Mouse (Mus musculus) lung, embryonic 16.5 days (tissue): Measurements from ENCODE around the gene Taf1c. TPM values are rescaled to one million over a fixed set of nuclear protein-coding genes. Genes with fewer than 3 reads are reported as not detected.
A peak's percentile ranks its signal among the peaks of the same experiment; 100 is the strongest.

ENCODE experiments used
- ATAC-seq: fragments of 200-750 bp; cut with Nextera tagmentation; 2 replicates; pipeline ENCODE4 v1.8.0; 2017; ENCODE audit warnings: low read depth, mild to moderate bottlenecking, moderate library complexity
- H3K27ac ChIP-seq: fragments of 300-500 bp; sonication (generic); 2 replicates; pipeline ENCODE4 v1.5.1; 2014; ENCODE audit warnings: mild to moderate bottlenecking, control low read depth, low read length
- H3K27me3 ChIP-seq: fragments of 300-500 bp; sonication (generic); 2 replicates; pipeline ENCODE4 v1.6.1; 2014; ENCODE audit warnings: low read depth, low read length, mixed read lengths; ENCODE audit not compliant: control insufficient read depth, insufficient read depth
- H3K36me3 ChIP-seq: fragments of 300-500 bp; sonication (generic); 2 replicates; pipeline ENCODE4 v1.6.1; 2014; ENCODE audit warnings: low read length; ENCODE audit not compliant: control insufficient read depth, insufficient read depth
- H3K4me1 ChIP-seq: fragments of 300-500 bp; sonication (generic); replicated peaks from 2 replicates; pipeline ENCODE4 v1.6.1; 2014; ENCODE audit warnings: low read length, mixed read lengths; ENCODE audit not compliant: control insufficient read depth, insufficient read depth
- H3K4me2 ChIP-seq: fragments of 300-500 bp; sonication (generic); 2 replicates; pipeline ENCODE4 v1.6.1; 2014; ENCODE audit warnings: low read depth, low read length, control low read depth
- H3K4me3 ChIP-seq: fragments of 300-500 bp; sonication (generic); 2 replicates; pipeline ENCODE4 v1.5.1; 2014; ENCODE audit warnings: mild to moderate bottlenecking, low read length, control low read depth
- H3K9ac ChIP-seq: fragments of 300-500 bp; sonication (generic); 2 replicates; pipeline ENCODE4 v1.6.1; 2014; ENCODE audit warnings: low read length, control low read depth
- H3K9me3 ChIP-seq: fragments of 300-500 bp; sonication (generic); 2 replicates; pipeline ENCODE4 v1.6.1; 2016; ENCODE audit warnings: low read length; ENCODE audit not compliant: control insufficient read depth
- WGBS: fragments of 180-500 bp; shearing (Covaris S2); extraction: QIAGEN DNeasy Blood & Tissue Kit; methylation state at CpG from one replicate; pipeline ENCODE4 v1.1.7; 2014; 5-methylcytosine and 5-hydroxymethylcytosine counted together
- polyA plus RNA-seq: library from polyadenylated mRNA; unstranded; fragments of >200 nt; fragmentation: Nextera tagmentation; extraction: Ambion mirVana; gene quantifications from 2 replicates; pipeline ENCODE4 v1.2.1, GENCODE M21; 2015

Gene Taf1c
- polyA plus RNA-seq, result 10.6 and 10.7 TPM in 2 replicates

GRCm38 (mm10) chr8:119604996-119605395 is at the start of gene Taf1c:
Gene Taf1c, minus strand, starts transcription at chr8:119605222.
- H3K27ac ChIP-seq, result peak within 1 kb of the TSS; percentile 35; the same call in 1 of the 2 replicates
- 0% methylated on average over 23 of the region's 23 CpGs for WGBS
- no peaks in the 10 kb centered on the region for H3K27me3 ChIP-seq
- H3K4me3 ChIP-seq, result peak within 1 kb of the TSS; percentile 74
- H3K4me2 ChIP-seq, result peak within 1 kb of the TSS; percentile 81
- peaks cover 6% of the 10 kb centered on the region for H3K4me1 ChIP-seq
- peaks cover 23% of the 10 kb centered on the region for H3K36me3 ChIP-seq
- H3K9me3 ChIP-seq, result peaks cover 3% of the 10 kb centered on the region; the same call in 1 of the 2 replicates
- ATAC-seq, result peak; percentile 89
- peak within 1 kb of the TSS; percentile 85 for H3K9ac ChIP-seq

DNA sequence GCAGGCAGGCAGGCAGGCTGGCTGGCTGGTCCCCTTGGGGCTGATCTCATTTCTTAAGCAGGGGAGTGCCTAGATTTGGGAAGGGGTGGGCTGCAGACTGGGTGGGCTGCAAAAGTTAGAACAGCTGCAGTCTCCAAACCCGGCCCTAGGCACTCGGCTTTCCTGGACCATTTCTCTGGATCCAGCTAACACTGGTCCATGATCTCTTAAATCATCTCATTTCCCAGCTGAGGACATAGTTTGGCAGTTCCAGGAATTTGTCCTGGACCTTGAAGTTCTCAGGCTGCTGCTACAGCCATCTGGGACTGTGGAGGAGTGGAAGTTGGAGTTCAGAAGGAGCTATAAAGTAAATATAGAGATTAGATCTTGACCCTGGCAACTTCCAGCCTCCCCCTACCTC is 46.3 kb upstream of the Taf1c start:
- no peak overlapping the region for H3K4me3 ChIP-seq
- H3K4me1 ChIP-seq, result no peaks in the 10 kb centered on the region; the same call in 1 of the 2 replicates
- WGBS, result 24% methylated on average over 2 of the region's 2 CpGs
- no peak overlapping the region for H3K9ac ChIP-seq
- no peak overlapping the region for H3K27ac ChIP-seq
- no peak overlapping the region for H3K4me2 ChIP-seq
- no peaks in the 10 kb centered on the region for H3K27me3 ChIP-seq
- 0 out of 2 replicates have a peak, but pooled peaks have one; percentile 17 for ATAC-seq
- no peaks in the 10 kb centered on the region for H3K36me3 ChIP-seq
- H3K9me3 ChIP-seq, result 0 out of 2 replicates have a peak, but pooled peaks cover 3% of the 10 kb centered on the region

DNA sequence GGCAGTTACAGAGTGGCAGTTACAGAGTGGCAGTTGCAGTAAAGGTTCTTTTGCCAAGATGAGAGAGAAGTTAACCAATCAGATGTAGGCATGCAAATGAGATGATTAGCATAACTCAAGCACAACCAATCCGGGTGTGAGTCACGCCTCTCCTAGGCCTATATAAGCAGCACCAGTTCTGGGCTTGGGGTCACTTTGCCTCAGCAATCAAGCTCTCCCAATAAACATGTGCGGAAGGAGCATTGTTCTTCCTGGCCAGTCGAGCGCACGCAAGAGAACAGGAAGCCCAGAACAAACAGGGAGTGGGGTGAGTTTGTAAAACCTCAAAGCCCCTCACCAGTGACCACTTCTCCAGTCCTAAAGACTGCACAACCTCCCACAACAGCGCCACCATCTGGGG is 41.8 kb upstream of the Taf1c start:
- H3K4me2 ChIP-seq, result no peak overlapping the region
- WGBS, result 75% methylated on average over 7 of the region's 7 CpGs
- H3K4me1 ChIP-seq, result no peaks in the 10 kb centered on the region; the same call in 1 of the 2 replicates
- H3K27me3 ChIP-seq, result no peaks in the 10 kb centered on the region
- no peaks in the 10 kb centered on the region for H3K36me3 ChIP-seq
- no peak overlapping the region for H3K27ac ChIP-seq
- no peak for ATAC-seq
- H3K9me3 ChIP-seq, result 0 out of 2 replicates have a peak, but pooled peaks cover 3% of the 10 kb centered on the region
- no peak overlapping the region for H3K4me3 ChIP-seq
- H3K9ac ChIP-seq, result no peak overlapping the region

GRCm38 (mm10) chr8:119646197-119646596 is 41.2 kb upstream of the Taf1c start:
- WGBS, result 71% methylated on average over 3 of the region's 3 CpGs
- no peak for ATAC-seq
- H3K27me3 ChIP-seq, result no peaks in the 10 kb centered on the region
- 0 out of 2 replicates have a peak, but pooled peaks cover 3% of the 10 kb centered on the region for H3K9me3 ChIP-seq
- H3K9ac ChIP-seq, result no peak overlapping the region
- H3K36me3 ChIP-seq, result no peaks in the 10 kb centered on the region
- no peak overlapping the region for H3K27ac ChIP-seq
- no peak overlapping the region for H3K4me3 ChIP-seq
- H3K4me2 ChIP-seq, result no peak overlapping the region
- no peaks in the 10 kb centered on the region for H3K4me1 ChIP-seq

GRCm38 (mm10) chr8:119644981-119645597 is 40.1 kb upstream of the Taf1c start:
- H3K4me1 ChIP-seq, result no peaks in the 10 kb centered on the region
- WGBS, result 67% methylated on average over 18 of the region's 18 CpGs

DNA sequence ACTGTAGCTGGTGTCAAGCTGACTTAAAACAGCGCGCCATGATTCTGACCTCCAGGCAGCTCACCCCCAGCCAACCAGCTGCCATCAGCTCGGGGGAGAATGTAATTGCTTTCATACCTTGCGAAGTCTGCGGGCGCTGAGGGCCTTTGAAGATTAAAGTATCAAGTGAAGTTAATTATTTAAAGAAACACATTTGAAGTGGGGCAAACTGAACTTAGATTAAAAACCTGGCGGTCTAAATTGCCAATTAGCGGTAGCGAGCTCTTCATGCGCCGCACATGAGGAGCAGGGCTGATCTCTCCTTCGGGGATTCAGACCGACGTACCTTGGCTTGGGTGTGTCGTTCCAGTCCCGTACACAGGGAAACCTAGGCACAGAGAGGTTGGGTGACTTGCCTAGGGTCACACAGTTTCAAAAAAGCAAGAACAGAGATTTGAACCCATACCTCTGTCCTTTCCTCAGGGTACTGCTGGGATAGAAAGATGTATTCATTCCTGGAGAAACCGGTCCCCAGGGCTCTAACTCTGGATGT is 39.5 kb upstream of the Taf1c start:
- H3K9me3 ChIP-seq, result 0 out of 2 replicates have a peak, but pooled peaks cover 3% of the 10 kb centered on the region
- no peak overlapping the region for H3K4me3 ChIP-seq
- WGBS, result 72% methylated on average over 17 of the region's 17 CpGs
- H3K27ac ChIP-seq, result no peak overlapping the region
- no peaks in the 10 kb centered on the region for H3K4me1 ChIP-seq
- H3K4me2 ChIP-seq, result no peak overlapping the region
- H3K9ac ChIP-seq, result no peak overlapping the region
- no peaks in the 10 kb centered on the region for H3K36me3 ChIP-seq
- no peaks in the 10 kb centered on the region for H3K27me3 ChIP-seq
- ATAC-seq, result no peak

More at GRCm38 (mm10) chr8:119644981-119645597, 40.1 kb upstream of the Taf1c start:
- Histone ChIP-seq H3K9ac (no peak overlapping the region), H3K4me3 (no peak overlapping the region), H3K27me3 (no peaks in the 10 kb centered on the region), H3K27ac (no peak overlapping the region), H3K9me3 (0 out of 2 replicates have a peak, but pooled peaks cover 3% of the 10 kb centered on the region), H3K4me2 (no peak overlapping the region), H3K36me3 (no peaks in the 10 kb centered on the region)
- no peak for ATAC-seq

DNA sequence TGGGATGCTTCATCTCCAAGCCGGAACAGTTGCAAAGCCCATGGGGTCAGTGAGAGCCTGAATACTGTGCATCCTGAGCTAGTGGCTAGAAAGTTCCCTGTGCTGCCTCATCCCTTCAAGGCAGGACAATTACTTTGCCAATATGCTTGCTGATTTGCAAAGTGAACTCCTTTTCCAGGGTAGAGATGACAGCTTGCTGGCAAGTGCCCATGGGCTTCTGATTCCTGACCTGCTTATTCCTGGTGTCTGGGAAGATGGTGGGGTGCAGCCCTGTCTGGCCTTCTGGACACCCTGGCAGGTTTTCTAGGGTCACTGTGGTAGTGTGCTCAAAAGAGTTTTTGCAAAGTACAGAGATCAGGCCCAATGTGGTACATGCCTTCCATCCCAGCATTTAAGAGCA is 37.9 kb upstream of the Taf1c start:
- Histone ChIP-seq H3K4me1 (no peaks in the 10 kb centered on the region), H3K4me3 (no peak overlapping the region), H3K27ac (no peak overlapping the region), H3K4me2 (no peak overlapping the region), H3K9me3 (0 out of 2 replicates have a peak, but pooled peaks cover 3% of the 10 kb centered on the region), H3K27me3 (no peaks in the 10 kb centered on the region), H3K36me3 (no peaks in the 10 kb centered on the region), H3K9ac (no peak overlapping the region)
- 92% methylated on average over 1 of the region's 1 CpGs for WGBS
- no peak for ATAC-seq

DNA sequence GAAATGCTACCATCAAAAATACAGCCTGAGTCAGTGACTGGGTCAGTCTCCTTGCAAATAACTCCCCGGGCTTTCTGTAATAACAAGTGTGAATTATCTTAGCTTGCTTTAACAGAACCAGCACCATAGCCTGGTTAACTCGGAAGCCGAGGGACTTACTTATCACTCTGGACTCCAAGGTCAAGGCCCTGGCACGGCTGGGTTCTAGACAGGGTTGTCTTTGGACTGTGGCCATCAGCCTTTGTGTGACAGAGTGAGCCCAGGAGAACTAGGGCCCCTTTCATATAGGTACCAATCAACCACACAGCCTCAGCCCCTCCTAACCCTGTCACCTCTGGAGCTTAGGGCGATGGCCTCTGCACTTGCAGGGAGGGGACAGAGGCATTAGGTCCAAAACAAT is 36.0 kb upstream of the Taf1c start:
- Histone ChIP-seq H3K4me1 (no peaks in the 10 kb centered on the region), H3K36me3 (no peaks in the 10 kb centered on the region), H3K27ac (no peak overlapping the region), H3K27me3 (no peaks in the 10 kb centered on the region), H3K9me3 (no peaks in the 10 kb centered on the region), H3K4me2 (no peak overlapping the region), H3K9ac (no peak overlapping the region), H3K4me3 (no peak overlapping the region)
- no peak for ATAC-seq
- WGBS, result 66% methylated on average over 5 of the region's 5 CpGs

GRCm38 (mm10) chr8:119639798-119640197 is 34.8 kb upstream of the Taf1c start:
- no peaks in the 10 kb centered on the region for H3K36me3 ChIP-seq
- no peak overlapping the region for H3K27ac ChIP-seq
- H3K9ac ChIP-seq, result no peak overlapping the region
- H3K4me2 ChIP-seq, result no peak overlapping the region
- H3K4me3 ChIP-seq, result no peak overlapping the region
- H3K27me3 ChIP-seq, result no peaks in the 10 kb centered on the region
- 57% methylated on average over 7 of the region's 7 CpGs for WGBS
- ATAC-seq, result no peak
- H3K4me1 ChIP-seq, result peaks cover 4% of the 10 kb centered on the region
- H3K9me3 ChIP-seq, result no peaks in the 10 kb centered on the region
